Mouse (Mus musculus): ENCODE measurements around the gene Nms. TPM values are rescaled to one million over a fixed set of nuclear protein-coding genes. Genes with fewer than 3 reads are reported as not detected.
A peak's percentile ranks its signal among the peaks of the same experiment; 100 is the strongest.

The Nms gene
- polyA plus RNA-seq (2016; fragmentation: Nextera tagmentation; extraction: Ambion mirVana), result 0.27 TPM in 1 of 2 replicates, not detected in the other

- WGBS, result 77% methylated on average over 6 of the region's 6 CpGs
Observed at GRCm38 (mm10) chr1:38938849-38939248, at the start of gene Nms. Gene Nms (plus strand): TSS chr1:38939149.

DNA sequence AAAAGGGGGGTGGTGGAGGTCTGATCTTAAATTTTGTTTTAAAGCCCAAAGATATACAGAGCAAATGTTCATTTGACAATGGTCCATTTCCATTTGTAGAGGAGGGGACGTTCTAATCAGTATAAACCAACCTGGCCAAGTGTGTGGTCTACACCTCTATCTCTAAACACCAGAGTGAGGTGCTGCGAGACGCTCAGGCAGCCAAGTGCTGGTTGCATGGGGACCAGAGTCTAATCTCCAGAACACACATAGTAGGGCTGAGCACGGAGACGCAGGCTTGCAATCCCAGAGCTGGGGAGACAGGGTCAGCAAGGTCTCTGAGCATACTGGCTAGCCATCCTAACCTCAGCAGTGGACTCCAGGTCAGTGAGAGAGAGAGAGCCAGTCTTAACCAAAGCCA lies 47.5 kb upstream of the Nms start:
- Histone ChIP-seq H3K27ac (no peak overlapping the region), H3K27me3 (no peaks in the 10 kb centered on the region), H3K4me1 (peaks cover 16% of the 10 kb centered on the region; the same call in 1 of the 2 replicates), H3K9me3 (no peaks in the 10 kb centered on the region), H3K36me3 (replicated peaks) (peaks cover 6% of the 10 kb centered on the region; the same call in 1 of the 2 replicates), H3K4me3 (replicated peaks) (no peak overlapping the region), H3K9ac (no peak overlapping the region), H3K4me2 (no peak overlapping the region)
- ATAC-seq (ENCODE audit: low FRiP score), result no peak
- 90% methylated on average over 5 of the region's 5 CpGs for WGBS

More at GRCm38 (mm10) chr1:38938849-38939248, at the start of gene Nms:
- no peak within 1 kb of the TSS for H3K4me3 ChIP-seq (replicated peaks)
- H3K4me2 ChIP-seq, result no peak within 1 kb of the TSS
- no peaks in the 10 kb centered on the region for H3K9me3 ChIP-seq
- no peak within 1 kb of the TSS for H3K9ac ChIP-seq
- H3K36me3 ChIP-seq (replicated peaks), result no peaks in the 10 kb centered on the region
- ATAC-seq (ENCODE audit: low FRiP score), result no peak
- no peaks in the 10 kb centered on the region for H3K27me3 ChIP-seq
- no peaks in the 10 kb centered on the region for H3K4me1 ChIP-seq
- no peak within 1 kb of the TSS for H3K27ac ChIP-seq

DNA sequence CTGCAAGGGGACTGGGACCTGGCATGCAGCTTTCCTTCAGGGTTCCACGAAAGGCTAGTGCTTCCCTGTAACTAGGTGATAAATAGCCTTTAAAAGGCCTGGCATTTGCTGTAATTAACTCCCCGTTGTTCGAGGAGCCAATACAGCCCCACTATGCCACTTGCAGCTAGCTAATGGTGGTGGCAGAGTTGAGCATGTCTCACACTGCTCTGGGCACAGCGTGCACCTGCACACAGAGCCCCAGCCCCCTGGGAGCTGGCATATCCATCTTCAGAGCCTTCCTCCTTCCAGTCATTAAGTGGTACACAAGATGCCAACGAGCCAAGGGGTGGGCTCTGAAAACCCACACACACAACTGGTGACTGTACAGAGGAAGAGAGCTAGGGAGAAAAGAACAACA lies 45.9 kb upstream of the Nms start:
- Histone ChIP-seq H3K4me3 (replicated peaks) (no peak overlapping the region), H3K4me2 (no peak overlapping the region), H3K27ac (peak overlapping the region; percentile 51), H3K9me3 (no peaks in the 10 kb centered on the region), H3K9ac (no peak overlapping the region), H3K27me3 (no peaks in the 10 kb centered on the region), H3K36me3 (replicated peaks) (peaks cover 6% of the 10 kb centered on the region; the same call in 1 of the 2 replicates), H3K4me1 (peaks cover 17% of the 10 kb centered on the region; the same call in 1 of the 2 replicates)
- no peak for ATAC-seq (ENCODE audit: low FRiP score)
- 52% methylated on average over 5 of the region's 5 CpGs for WGBS

- Histone ChIP-seq H3K9me3 (no peaks in the 10 kb centered on the region), H3K27ac (peak within 1 kb of the TSS; percentile 86), H3K9ac (peak within 1 kb of the TSS; percentile 77), H3K4me2 (peak within 1 kb of the TSS; percentile 74), H3K27me3 (0 out of 2 replicates have a peak, but pooled peaks cover 4% of the 10 kb centered on the region), H3K4me1 (peaks cover 17% of the 10 kb centered on the region), H3K36me3 (replicated peaks) (0 out of 2 replicates have a peak, but pooled peaks cover 6% of the 10 kb centered on the region), H3K4me3 (replicated peaks) (peak within 1 kb of the TSS; percentile 73)
- peak; percentile 91 for ATAC-seq (ENCODE audit: low FRiP score)
- WGBS, result under 1% methylated on average over 66 of the region's 67 CpGs
Observed at GRCm38 (mm10) chr1:38897431-38898248, 41.3 kb upstream of the Nms start, which contains the start of gene Chst10. Gene Chst10 (minus strand): TSS chr1:38898161.

DNA sequence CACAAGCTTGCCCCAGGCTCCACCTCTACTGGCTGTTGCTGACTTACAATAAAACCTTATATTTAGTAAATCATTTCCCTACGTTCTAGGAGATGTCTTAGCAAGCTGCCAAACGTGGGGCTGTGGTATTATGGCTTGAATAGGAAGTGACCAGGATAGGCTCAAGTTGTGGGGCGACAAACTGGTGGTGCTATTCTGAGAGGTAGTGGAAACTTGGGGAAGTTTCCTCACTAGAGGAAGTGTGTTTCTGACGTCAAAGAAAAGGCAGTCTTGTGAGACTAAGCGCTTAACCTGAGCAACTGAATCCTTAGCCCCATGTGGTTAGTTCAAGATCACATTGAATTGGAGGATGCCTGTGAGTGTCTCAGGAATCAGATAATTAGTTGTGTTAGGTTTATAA lies 36.4 kb upstream of the Nms start:
- 70% methylated on average over 5 of the region's 5 CpGs for WGBS
- H3K9ac ChIP-seq, result no peak overlapping the region

DNA sequence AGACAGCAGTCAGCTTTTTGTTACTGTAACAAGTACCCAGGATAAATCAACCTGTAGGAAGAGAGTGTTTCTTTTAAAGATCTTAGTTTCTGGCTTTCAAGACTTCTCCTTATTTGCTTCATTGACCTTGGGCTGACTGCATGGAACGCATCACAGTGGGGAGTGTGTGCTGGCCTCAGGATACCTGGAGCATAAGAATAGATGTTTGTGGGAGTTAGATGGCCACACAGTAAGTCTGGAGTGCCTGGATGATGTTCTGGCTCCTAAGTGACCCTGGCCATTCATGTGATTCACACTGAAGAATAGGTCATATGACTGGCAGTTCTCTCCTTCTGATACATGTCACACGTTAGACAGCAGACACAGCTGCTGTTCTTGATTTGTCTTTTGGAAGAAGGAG lies 35.0 kb upstream of the Nms start:
- WGBS, result 64% methylated on average over 2 of the region's 2 CpGs
- no peaks in the 10 kb centered on the region for H3K9me3 ChIP-seq
- no peaks in the 10 kb centered on the region for H3K4me1 ChIP-seq
- 0 out of 2 replicates have a peak, but pooled peaks cover 4% of the 10 kb centered on the region for H3K27me3 ChIP-seq
- H3K27ac ChIP-seq, result no peak overlapping the region
- no peak overlapping the region for H3K4me2 ChIP-seq
- no peak overlapping the region for H3K4me3 ChIP-seq (replicated peaks)
- H3K36me3 ChIP-seq (replicated peaks), result no peaks in the 10 kb centered on the region
- no peak overlapping the region for H3K9ac ChIP-seq
- no peak for ATAC-seq (ENCODE audit: low FRiP score)

More for the DNA sequence above, 36.4 kb upstream of the Nms start:
- Histone ChIP-seq H3K4me3 (replicated peaks) (no peak overlapping the region), H3K27ac (no peak overlapping the region), H3K9me3 (no peaks in the 10 kb centered on the region), H3K36me3 (replicated peaks) (no peaks in the 10 kb centered on the region), H3K27me3 (0 out of 2 replicates have a peak, but pooled peaks cover 4% of the 10 kb centered on the region), H3K4me2 (no peak overlapping the region), H3K4me1 (no peaks in the 10 kb centered on the region; the same call in 1 of the 2 replicates)
- no peak for ATAC-seq (ENCODE audit: low FRiP score)

DNA sequence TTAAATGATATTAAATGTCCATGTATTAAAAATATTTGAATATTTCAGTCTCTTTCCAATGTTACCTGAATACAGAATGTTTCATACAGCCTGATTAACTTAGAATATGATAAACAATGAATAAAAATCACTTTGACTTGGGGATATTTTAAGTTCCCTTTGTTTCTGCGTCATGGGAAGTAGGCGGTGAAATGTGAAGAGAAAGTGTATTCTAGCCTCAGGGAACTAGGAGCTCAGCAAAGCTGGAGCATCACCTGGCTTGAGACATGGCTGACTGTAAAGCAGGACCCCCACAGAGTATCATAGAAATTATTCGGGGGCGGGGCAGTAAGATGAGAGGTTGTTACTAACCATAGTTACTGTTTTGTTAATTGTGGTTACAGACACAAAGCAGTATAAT lies 10.0 kb upstream of the Nms start:
- H3K27me3 ChIP-seq, result no peaks in the 10 kb centered on the region
- no peaks in the 10 kb centered on the region for H3K36me3 ChIP-seq (replicated peaks)
- no peak overlapping the region for H3K4me2 ChIP-seq
- WGBS, result 86% methylated on average over 4 of the region's 4 CpGs
- H3K9ac ChIP-seq, result no peak overlapping the region
- no peak for ATAC-seq (ENCODE audit: low FRiP score)
- no peak overlapping the region for H3K4me3 ChIP-seq (replicated peaks)
- H3K4me1 ChIP-seq, result no peaks in the 10 kb centered on the region
- no peak overlapping the region for H3K27ac ChIP-seq
- H3K9me3 ChIP-seq, result no peaks in the 10 kb centered on the region

GRCm38 (mm10) chr1:38929468-38929867 lies 9.5 kb upstream of the Nms start:
- Histone ChIP-seq H3K4me1 (no peaks in the 10 kb centered on the region), H3K36me3 (replicated peaks) (no peaks in the 10 kb centered on the region), H3K9ac (no peak overlapping the region), H3K9me3 (no peaks in the 10 kb centered on the region), H3K27ac (no peak overlapping the region), H3K27me3 (no peaks in the 10 kb centered on the region), H3K4me3 (replicated peaks) (no peak overlapping the region), H3K4me2 (no peak overlapping the region)
- no peak for ATAC-seq (ENCODE audit: low FRiP score)
- WGBS, result 70% methylated on average over 4 of the region's 4 CpGs

DNA sequence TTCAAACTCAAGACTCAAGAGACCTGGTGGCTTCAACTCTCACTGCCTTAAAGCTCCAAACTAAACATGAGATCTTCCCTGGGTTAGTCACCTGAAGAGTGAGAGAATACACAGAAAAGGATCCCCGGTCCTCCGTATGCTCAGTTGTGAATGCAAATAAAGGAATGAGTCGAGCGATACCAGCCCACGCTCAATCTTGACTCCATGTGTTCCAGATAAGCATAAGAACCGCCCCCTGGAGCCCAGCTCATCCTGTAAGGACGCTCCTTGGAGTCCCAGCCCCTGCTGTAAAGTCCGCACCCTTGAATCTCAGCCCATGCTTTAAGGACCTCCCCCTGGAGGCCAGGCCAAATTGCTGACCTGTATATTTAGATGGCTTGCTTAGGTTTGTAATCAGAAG lies 8.2 kb upstream of the Nms start:
- WGBS, result 69% methylated on average over 8 of the region's 8 CpGs
- no peak for ATAC-seq (ENCODE audit: low FRiP score)
- Histone ChIP-seq H3K27ac (no peak overlapping the region), H3K36me3 (replicated peaks) (no peaks in the 10 kb centered on the region), H3K4me2 (no peak overlapping the region), H3K4me3 (replicated peaks) (no peak overlapping the region), H3K4me1 (no peaks in the 10 kb centered on the region), H3K9me3 (no peaks in the 10 kb centered on the region), H3K27me3 (no peaks in the 10 kb centered on the region), H3K9ac (no peak overlapping the region)

DNA sequence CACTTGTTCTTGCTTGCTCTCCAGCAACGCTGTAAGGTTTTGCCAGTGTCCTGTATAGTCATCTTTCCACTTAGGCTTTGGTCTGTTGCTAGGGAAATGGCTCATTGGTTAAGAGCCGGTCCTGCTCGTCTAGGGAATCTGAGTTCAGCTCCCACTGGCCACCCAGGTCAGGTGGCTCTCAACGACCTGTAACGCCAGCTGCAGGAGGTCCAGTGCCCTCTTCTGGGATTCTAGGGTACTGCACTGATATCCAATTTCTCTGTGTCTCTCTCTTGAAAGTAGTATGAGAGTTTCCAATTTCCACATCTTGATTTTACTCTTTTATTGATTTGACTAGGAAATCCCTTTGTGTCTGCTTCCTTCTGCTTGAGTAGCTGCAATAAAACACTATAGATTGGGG lies 4.3 kb upstream of the Nms start:
- H3K9me3 ChIP-seq, result no peaks in the 10 kb centered on the region
- whole genome bisulfite sequencing, result 31% methylated on average over 5 of the region's 5 CpGs
- no peak for ATAC-seq (ENCODE audit: low FRiP score)
- no peaks in the 10 kb centered on the region for H3K27me3 ChIP-seq
- H3K4me3 ChIP-seq (replicated peaks), result no peak overlapping the region
- H3K9ac ChIP-seq, result no peak overlapping the region
- H3K27ac ChIP-seq, result no peak overlapping the region
- no peak overlapping the region for H3K4me2 ChIP-seq
- no peaks in the 10 kb centered on the region for H3K4me1 ChIP-seq
- H3K36me3 ChIP-seq (replicated peaks), result no peaks in the 10 kb centered on the region

- Histone ChIP-seq H3K36me3 (replicated peaks) (no peaks in the 10 kb centered on the region), H3K4me3 (replicated peaks) (no peak overlapping the region), H3K4me2 (no peak overlapping the region), H3K4me1 (no peaks in the 10 kb centered on the region), H3K27me3 (no peaks in the 10 kb centered on the region), H3K9ac (no peak overlapping the region), H3K27ac (no peak overlapping the region), H3K9me3 (no peaks in the 10 kb centered on the region)
- 0 out of 2 replicates have a peak, but pooled peaks have one; percentile 30 for ATAC-seq (ENCODE audit: low FRiP score)
- 24% methylated on average over 6 of the region's 6 CpGs for WGBS
Observed at GRCm38 (mm10) chr1:38936780-38937179, 2.2 kb upstream of the Nms start.

DNA sequence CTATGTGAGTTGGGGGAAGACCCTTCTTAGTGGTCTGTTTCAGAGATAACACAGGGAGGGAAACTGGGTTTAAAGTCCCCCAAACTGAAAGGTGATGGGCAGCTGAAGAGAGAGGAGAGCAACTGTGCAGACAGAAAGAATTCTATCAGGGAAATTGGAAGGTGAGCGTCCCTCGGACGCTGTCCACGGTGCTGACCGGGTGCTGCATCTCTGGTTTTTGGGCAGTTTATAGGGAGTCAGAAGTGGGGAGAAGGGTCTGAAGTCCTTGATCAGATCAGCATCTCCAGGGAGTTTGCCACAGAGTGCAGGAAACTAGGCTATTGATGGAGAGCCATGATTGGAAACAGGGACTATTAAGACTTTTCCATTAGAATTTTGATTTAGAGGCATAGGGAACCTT lies 659 bp downstream of the Nms start:
- no peak overlapping the region for H3K4me3 ChIP-seq (replicated peaks)
- H3K36me3 ChIP-seq (replicated peaks), result no peaks in the 10 kb centered on the region
- ATAC-seq (ENCODE audit: low FRiP score), result no peak
- H3K9ac ChIP-seq, result no peak overlapping the region
- no peaks in the 10 kb centered on the region for H3K27me3 ChIP-seq
- H3K4me1 ChIP-seq, result no peaks in the 10 kb centered on the region
- no peak overlapping the region for H3K27ac ChIP-seq
- no peaks in the 10 kb centered on the region for H3K9me3 ChIP-seq
- no peak overlapping the region for H3K4me2 ChIP-seq
- WGBS, result 9% methylated on average over 5 of the region's 5 CpGs

GRCm38 (mm10) chr1:38956457-38956856 lies 17.5 kb downstream of the Nms start:
- Histone ChIP-seq H3K27ac (no peak overlapping the region), H3K4me1 (no peaks in the 10 kb centered on the region), H3K4me3 (replicated peaks) (no peak overlapping the region), H3K9ac (no peak overlapping the region), H3K27me3 (no peaks in the 10 kb centered on the region), H3K36me3 (replicated peaks) (no peaks in the 10 kb centered on the region), H3K4me2 (no peak overlapping the region), H3K9me3 (no peaks in the 10 kb centered on the region)
- no peak for ATAC-seq (ENCODE audit: low FRiP score)
- 94% methylated on average over 3 of the region's 3 CpGs for WGBS
